Mouse (Mus musculus): ENCODE measurements at regions not wholly inside any gene's neighbourhood (a gene's known extent, or its start where the extent isn't known, plus 50 kb on each side); places are given as distances from the start of the nearest gene placed in this dataset.

- WGBS: 58% methylated on average over 5 of the region's 5 CpGs
- intact Hi-C loops (cut with DNase I): no loop called here
- Histone ChIP-seq H3K79me2 (replicated peaks; ENCODE audit: control insufficient read depth, insufficient read depth, low read length) (no peaks in the 10 kb centered on the region), H3K27me3 (ENCODE audit: control insufficient read depth, insufficient read depth, low read length) (no peaks in the 10 kb centered on the region), H3K36me3 (ENCODE audit: control insufficient read depth, insufficient read depth, low read length) (no peaks in the 10 kb centered on the region), H3K27ac (peak overlapping the region; percentile 38), H3K4me1 (ENCODE audit: control insufficient read depth, insufficient read depth, low read length) (no peaks in the 10 kb centered on the region), H3K9ac (ENCODE audit: low read depth, low read length) (peak overlapping the region; percentile 25; the same call in 1 of the 2 replicates), H3K4me3 (peak overlapping the region; percentile 20; the same call in 1 of the 2 replicates)
- no peak for DNase-seq
- no peak for TF ChIP-seq POLR2A (IDR thresholded peaks at IDR 0.05; ENCODE audit: insufficient read depth, low read depth, low read length)
- TF ChIP-seq CTCF (IDR thresholded peaks at IDR 0.05): no peak
- no peak for TF ChIP-seq EP300 (IDR thresholded peaks at IDR 0.05; ENCODE audit: insufficient read depth, low read depth, low read length)
These were observed 53.4 kb upstream of the Trpc3 start for GRCm38 (mm10) chr3:36743399-36743798.

DNA sequence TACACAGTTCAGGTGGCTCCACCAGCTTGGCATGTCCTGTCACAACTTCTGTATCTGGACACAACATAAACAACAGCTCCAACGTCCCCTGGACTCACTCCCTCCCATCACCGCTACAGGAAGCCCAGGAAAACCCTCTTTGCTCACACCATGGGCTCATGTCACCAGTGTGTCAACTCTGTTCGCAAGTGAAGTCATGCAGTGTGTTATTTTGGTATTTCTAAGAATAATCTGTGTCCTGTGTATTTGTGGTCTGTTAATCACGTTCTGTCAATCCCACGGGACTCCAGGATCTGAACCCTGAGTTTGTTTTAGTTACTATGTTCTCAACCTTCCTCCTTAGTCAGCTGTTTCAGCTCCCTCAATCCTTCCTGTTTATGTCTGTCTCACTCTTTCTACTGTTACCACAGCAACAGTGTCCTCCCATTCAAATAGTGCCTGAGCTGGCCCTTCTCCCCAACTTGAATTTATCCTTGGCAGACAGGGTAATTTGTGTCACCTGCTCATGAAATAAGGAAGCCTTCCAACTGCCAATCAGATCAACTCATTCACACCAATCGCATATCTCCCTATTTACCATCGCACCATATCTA is 64.5 kb upstream of the Trpc3 start:
- H3K4me1 ChIP-seq (ENCODE audit: control insufficient read depth, insufficient read depth, low read length): no peaks in the 10 kb centered on the region
- peak overlapping the region; percentile 45 for H3K27ac ChIP-seq
- WGBS: 37% methylated on average over 7 of the region's 7 CpGs
- no peak overlapping the region for H3K4me3 ChIP-seq
- no peak overlapping the region for H3K9ac ChIP-seq (ENCODE audit: low read depth, low read length)
- intact Hi-C loops (cut with DNase I): loop anchor here (5.0 kb wide), 1 partner anchor 67 kb away; no protein-coding TSS in a partner anchor
- TF ChIP-seq CTCF (IDR thresholded peaks at IDR 0.05) (no peak), EP300 (IDR thresholded peaks at IDR 0.05; ENCODE audit: insufficient read depth, low read depth, low read length) (no peak), POLR2A (IDR thresholded peaks at IDR 0.05; ENCODE audit: insufficient read depth, low read depth, low read length) (no peak)
- no peaks in the 10 kb centered on the region for H3K36me3 ChIP-seq (ENCODE audit: control insufficient read depth, insufficient read depth, low read length)
- peak in 1 of 2 experiments; percentile 21 for DNase-seq
- H3K27me3 ChIP-seq (ENCODE audit: control insufficient read depth, insufficient read depth, low read length): no peaks in the 10 kb centered on the region
- no peaks in the 10 kb centered on the region for H3K79me2 ChIP-seq (replicated peaks; ENCODE audit: control insufficient read depth, insufficient read depth, low read length)

DNA sequence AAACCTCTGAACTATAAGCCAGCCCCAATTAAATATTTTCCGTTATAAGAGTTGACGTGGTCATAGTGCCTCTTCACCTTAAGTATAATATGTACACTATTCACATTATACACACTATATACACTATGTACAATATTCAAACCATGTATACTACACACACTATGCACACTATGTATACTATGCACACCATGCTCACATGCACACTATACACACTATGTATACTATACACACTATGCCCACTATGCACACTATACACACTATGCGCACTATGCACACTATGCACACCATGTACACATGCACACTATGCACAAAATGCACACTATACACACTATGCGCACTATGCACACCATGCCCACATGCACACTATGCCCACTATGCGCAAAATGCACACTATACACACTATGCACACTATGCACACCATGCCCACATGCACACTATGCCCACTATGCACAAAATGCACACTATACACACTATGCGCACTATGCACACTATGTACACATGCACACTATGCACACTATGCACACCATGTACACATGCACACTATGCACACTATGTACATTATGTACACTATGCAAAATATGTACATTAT is 72.2 kb upstream of the Trpc3 start:
- 95% methylated on average over 6 of the region's 6 CpGs for WGBS
- Histone ChIP-seq H3K36me3 (ENCODE audit: control insufficient read depth, insufficient read depth, low read length) (no peaks in the 10 kb centered on the region), H3K9ac (ENCODE audit: low read depth, low read length) (no peak overlapping the region), H3K4me3 (no peak overlapping the region), H3K27me3 (ENCODE audit: control insufficient read depth, insufficient read depth, low read length) (no peaks in the 10 kb centered on the region), H3K4me1 (ENCODE audit: control insufficient read depth, insufficient read depth, low read length) (no peaks in the 10 kb centered on the region), H3K79me2 (replicated peaks; ENCODE audit: control insufficient read depth, insufficient read depth, low read length) (no peaks in the 10 kb centered on the region), H3K27ac (no peak overlapping the region)
- TF ChIP-seq EP300 (IDR thresholded peaks at IDR 0.05; ENCODE audit: insufficient read depth, low read depth, low read length) (no peak), POLR2A (IDR thresholded peaks at IDR 0.05; ENCODE audit: insufficient read depth, low read depth, low read length) (no peak), CTCF (IDR thresholded peaks at IDR 0.05) (no peak)
- intact Hi-C loops (cut with DNase I): no loop called here
- DNase-seq: no peak

DNA sequence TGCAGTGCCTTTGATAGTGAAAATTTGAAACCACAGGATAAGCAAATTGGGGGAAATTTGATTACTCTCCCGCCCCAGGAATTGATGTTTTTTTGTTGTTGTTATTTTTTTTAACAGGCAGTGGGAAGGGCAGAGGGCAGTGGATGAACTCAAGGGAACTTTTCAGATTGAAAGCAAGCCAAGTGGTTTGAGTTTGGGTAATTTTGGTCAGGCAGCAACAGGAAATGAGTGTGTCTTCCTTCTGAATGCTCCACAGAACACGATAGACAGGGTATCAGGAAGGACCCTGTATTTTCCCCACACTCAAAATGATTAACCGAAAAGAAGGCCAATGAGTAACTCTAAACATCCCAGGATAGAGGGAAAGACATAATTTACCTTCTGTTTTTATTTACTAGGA is 72.9 kb upstream of the Trpc3 start:
- H3K4me1 ChIP-seq (ENCODE audit: control insufficient read depth, insufficient read depth, low read length): no peaks in the 10 kb centered on the region
- no peaks in the 10 kb centered on the region for H3K36me3 ChIP-seq (ENCODE audit: control insufficient read depth, insufficient read depth, low read length)
- no peaks in the 10 kb centered on the region for H3K27me3 ChIP-seq (ENCODE audit: control insufficient read depth, insufficient read depth, low read length)
- no peaks in the 10 kb centered on the region for H3K79me2 ChIP-seq (replicated peaks; ENCODE audit: control insufficient read depth, insufficient read depth, low read length)
- peak overlapping the region; percentile 34 for H3K27ac ChIP-seq
- TF ChIP-seq CTCF (IDR thresholded peaks at IDR 0.05) (no peak), EP300 (IDR thresholded peaks at IDR 0.05; ENCODE audit: insufficient read depth, low read depth, low read length) (no peak), POLR2A (IDR thresholded peaks at IDR 0.05; ENCODE audit: insufficient read depth, low read depth, low read length) (no peak)
- intact Hi-C loops (cut with DNase I): no loop called here
- DNase-seq: no peak
- 49% methylated on average over 3 of the region's 3 CpGs for WGBS
- H3K9ac ChIP-seq (ENCODE audit: low read depth, low read length): no peak overlapping the region
- H3K4me3 ChIP-seq: no peak overlapping the region

DNA sequence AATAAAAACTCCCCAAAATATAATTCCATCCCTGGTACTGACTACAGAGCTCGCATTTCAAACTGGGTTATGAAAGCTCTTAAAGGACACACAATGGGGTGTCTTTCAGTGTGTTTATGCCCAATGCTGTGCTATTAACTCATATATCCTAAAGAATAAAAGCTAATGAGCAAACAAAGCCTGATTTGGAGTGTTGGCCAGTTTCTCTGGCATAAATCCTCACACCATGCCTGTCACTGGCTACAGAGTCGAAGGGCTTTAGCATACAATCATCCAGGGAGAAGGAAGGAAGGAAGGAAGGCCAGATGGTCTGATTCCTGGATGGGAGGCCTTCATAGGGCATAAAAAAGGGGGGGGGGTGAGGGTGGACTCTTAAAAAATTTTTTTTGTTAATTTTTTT is 74.8 kb upstream of the Trpc3 start:
- WGBS: 63% methylated on average over 2 of the region's 2 CpGs
- H3K27ac ChIP-seq: no peak overlapping the region
- intact Hi-C loops (cut with DNase I): no loop called here
- H3K4me1 ChIP-seq (ENCODE audit: control insufficient read depth, insufficient read depth, low read length): no peaks in the 10 kb centered on the region; the same call in 1 of the 2 replicates
- H3K4me3 ChIP-seq: no peak overlapping the region
- H3K79me2 ChIP-seq (replicated peaks; ENCODE audit: control insufficient read depth, insufficient read depth, low read length): no peaks in the 10 kb centered on the region
- no peak overlapping the region for H3K9ac ChIP-seq (ENCODE audit: low read depth, low read length)
- no peak for DNase-seq
- no peaks in the 10 kb centered on the region for H3K36me3 ChIP-seq (ENCODE audit: control insufficient read depth, insufficient read depth, low read length)
- no peaks in the 10 kb centered on the region for H3K27me3 ChIP-seq (ENCODE audit: control insufficient read depth, insufficient read depth, low read length)
- TF ChIP-seq CTCF (IDR thresholded peaks at IDR 0.05) (no peak), EP300 (IDR thresholded peaks at IDR 0.05; ENCODE audit: insufficient read depth, low read depth, low read length) (no peak), POLR2A (IDR thresholded peaks at IDR 0.05; ENCODE audit: insufficient read depth, low read depth, low read length) (no peak)

- DNase-seq: no peak
- TF ChIP-seq CTCF (IDR thresholded peaks at IDR 0.05): no peak
- TF ChIP-seq EP300 (IDR thresholded peaks at IDR 0.05; ENCODE audit: insufficient read depth, low read depth, low read length): no peak
- TF ChIP-seq POLR2A (IDR thresholded peaks at IDR 0.05; ENCODE audit: insufficient read depth, low read depth, low read length): no peak
- Histone ChIP-seq H3K79me2 (replicated peaks; ENCODE audit: control insufficient read depth, insufficient read depth, low read length) (no peaks in the 10 kb centered on the region), H3K4me1 (ENCODE audit: control insufficient read depth, insufficient read depth, low read length) (peaks cover 2% of the 10 kb centered on the region), H3K27ac (peak overlapping the region; percentile 37), H3K36me3 (ENCODE audit: control insufficient read depth, insufficient read depth, low read length) (no peaks in the 10 kb centered on the region), H3K27me3 (ENCODE audit: control insufficient read depth, insufficient read depth, low read length) (no peaks in the 10 kb centered on the region), H3K4me3 (no peak overlapping the region), H3K9ac (ENCODE audit: low read depth, low read length) (no peak overlapping the region)
- 42% methylated on average over 1 of the region's 1 CpGs for WGBS
- intact Hi-C loops (cut with DNase I): loop anchor here (2.0 kb wide), 1 partner anchor 49 kb away; no protein-coding TSS in a partner anchor
These were observed 80.1 kb upstream of the Trpc3 start for GRCm38 (mm10) chr3:36770096-36770495.

Data from heart, adult 2 months (tissue).